Mouse (Mus musculus) stomach, postnatal 0 days (tissue): ENCODE measurements around the gene Ndufaf2. TPM values are rescaled to one million over a fixed set of nuclear protein-coding genes. Genes with fewer than 3 reads are reported as not detected.

Source experiments
- ATAC-seq: fragments of 200-750 bp; cut with Nextera tagmentation; 2 replicates; pipeline ENCODE4 v1.8.0; 2017; ENCODE audit not compliant: low FRiP score, low TSS enrichment
- DNase-seq: peaks from one replicate; pipeline ENCODE4 v3.0.0-alpha.2; 2016; ENCODE audit warnings: low spot score
- H3K27ac ChIP-seq: fragments of 300-500 bp; sonication (generic); replicated peaks from 2 replicates; pipeline ENCODE4 v1.5.1; 2014; ENCODE audit warnings: mild to moderate bottlenecking, control low read depth
- H3K27me3 ChIP-seq: fragments of 300-500 bp; sonication (generic); 2 replicates; pipeline ENCODE4 v1.6.1; 2014; ENCODE audit warnings: low read length; ENCODE audit not compliant: control insufficient read depth, insufficient read depth
- H3K36me3 ChIP-seq: fragments of 300-500 bp; sonication (generic); 2 replicates; pipeline ENCODE4 v1.6.1; 2014; ENCODE audit warnings: low read length, mixed read lengths; ENCODE audit not compliant: control insufficient read depth, insufficient read depth
- H3K4me1 ChIP-seq: fragments of 300-500 bp; sonication (generic); replicated peaks from 2 replicates; pipeline ENCODE4 v1.6.1; 2014; ENCODE audit warnings: antibody characterized with exemption; ENCODE audit not compliant: control insufficient read depth, insufficient read depth
- H3K4me2 ChIP-seq: fragments of 300-500 bp; sonication (generic); replicated peaks from 2 replicates; pipeline ENCODE4 v1.6.1; 2014; ENCODE audit warnings: low read depth, mild to moderate bottlenecking, control low read depth, moderate library complexity
- H3K4me3 ChIP-seq: fragments of 300-500 bp; sonication (generic); 2 replicates; pipeline ENCODE4 v1.5.1; 2014; ENCODE audit warnings: low read depth, low read length, control low read depth
- H3K9ac ChIP-seq: fragments of 300-500 bp; sonication (generic); 2 replicates; pipeline ENCODE4 v1.6.1; 2014; ENCODE audit warnings: mild to moderate bottlenecking, low read length, control low read depth, mixed read lengths
- H3K9me3 ChIP-seq: fragments of 300-500 bp; sonication (generic); 2 replicates; pipeline ENCODE4 v1.6.1; 2016; ENCODE audit warnings: low read length; ENCODE audit not compliant: control insufficient read depth
- CTCF ChIP-seq: IDR thresholded peaks from 2 replicates; pipeline ENCODE4 v1.5.1; 2016; ENCODE audit warnings: antibody characterized with exemption, low read depth, mild to moderate bottlenecking, moderate library complexity
- EP300 ChIP-seq: optimal IDR thresholded peaks from 2 replicates; pipeline ENCODE3; 2016; ENCODE audit warnings: antibody characterized with exemption
- WGBS: fragments of 180-500 bp; shearing (Covaris S2); extraction: QIAGEN DNeasy Blood & Tissue Kit; methylation state at CpG from one replicate; pipeline ENCODE4 v1.1.7; 2014; 5-methylcytosine and 5-hydroxymethylcytosine counted together
- polyA plus RNA-seq: library from polyadenylated mRNA; unstranded; fragments of >200 nt; fragmentation: Nextera tagmentation; extraction: Ambion mirVana; gene quantifications from 2 replicates; pipeline ENCODE4 v1.2.1, GENCODE M21; 2015

Gene Ndufaf2
- polyA plus RNA-seq, 1 experiment from 2014 or later, result 44.9 TPM

DNA sequence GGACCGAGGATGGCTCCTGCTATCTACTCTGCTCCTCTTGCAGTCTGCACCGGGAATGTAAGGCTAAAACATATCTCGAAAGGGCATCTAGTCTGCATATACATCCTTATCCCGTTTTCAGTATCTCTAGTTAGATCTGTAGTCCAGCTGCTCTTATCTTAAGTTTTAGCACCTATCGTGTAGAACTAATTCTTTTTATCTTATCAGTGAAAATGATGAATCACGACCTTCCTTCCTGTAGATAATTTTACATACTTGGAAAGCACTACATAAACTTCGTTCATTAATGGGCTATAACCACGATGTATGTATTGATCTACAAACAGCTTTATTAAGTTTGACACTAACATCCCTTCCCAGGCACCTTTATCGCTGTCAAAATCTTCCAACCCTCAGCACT is 118.5 kb downstream of the Ndufaf2 start:
- ATAC-seq, result no peak
- 0 out of 2 replicates have a peak, but pooled peaks cover 2% of the 10 kb centered on the region for H3K4me1 ChIP-seq
- no peak for TF ChIP-seq EP300
- TF ChIP-seq CTCF, result no peak
- H3K9ac ChIP-seq, result no peak overlapping the region
- no peak for DNase-seq
- no peak overlapping the region for H3K4me3 ChIP-seq
- H3K27ac ChIP-seq, result no peak overlapping the region
- H3K36me3 ChIP-seq, result no peaks in the 10 kb centered on the region
- H3K27me3 ChIP-seq, result no peaks in the 10 kb centered on the region
- 52% methylated on average over 9 of the region's 9 CpGs for WGBS
- H3K4me2 ChIP-seq, result no peak overlapping the region
- no peaks in the 10 kb centered on the region for H3K9me3 ChIP-seq

- Histone ChIP-seq H3K4me3 (no peak overlapping the region), H3K4me2 (no peak overlapping the region), H3K4me1 (0 out of 2 replicates have a peak, but pooled peaks cover 2% of the 10 kb centered on the region), H3K9ac (no peak overlapping the region), H3K9me3 (no peaks in the 10 kb centered on the region), H3K27ac (no peak overlapping the region), H3K36me3 (no peaks in the 10 kb centered on the region), H3K27me3 (no peaks in the 10 kb centered on the region)
- 64% methylated on average over 6 of the region's 6 CpGs for WGBS
- DNase-seq (no peak), ATAC-seq (no peak)
- TF ChIP-seq CTCF, result no peak
- no peak for TF ChIP-seq EP300
These were observed 119.0 kb downstream of the Ndufaf2 start for GRCm38 (mm10) chr13:108039375-108039774.

- no peak for DNase-seq
- no peak for ATAC-seq
- H3K9ac ChIP-seq, result no peak overlapping the region
These were observed 125.6 kb downstream of the Ndufaf2 start for GRCm38 (mm10) chr13:108032789-108033188.

GRCm38 (mm10) chr13:108025802-108026201 is 132.6 kb downstream of the Ndufaf2 start:
- Histone ChIP-seq H3K4me1 (no peaks in the 10 kb centered on the region), H3K36me3 (no peaks in the 10 kb centered on the region), H3K9me3 (no peaks in the 10 kb centered on the region), H3K9ac (no peak overlapping the region), H3K4me2 (no peak overlapping the region), H3K27ac (no peak overlapping the region), H3K4me3 (no peak overlapping the region), H3K27me3 (no peaks in the 10 kb centered on the region)
- TF ChIP-seq CTCF (no peak), EP300 (no peak)
- WGBS, result 60% methylated on average over 3 of the region's 3 CpGs
- DNase-seq, result no peak
- ATAC-seq, result no peak

More at GRCm38 (mm10) chr13:108032789-108033188, 125.6 kb downstream of the Ndufaf2 start:
- Histone ChIP-seq H3K4me3 (no peak overlapping the region), H3K36me3 (no peaks in the 10 kb centered on the region), H3K27me3 (no peaks in the 10 kb centered on the region), H3K9me3 (no peaks in the 10 kb centered on the region), H3K27ac (no peak overlapping the region), H3K4me2 (no peak overlapping the region), H3K4me1 (no peaks in the 10 kb centered on the region)
- TF ChIP-seq EP300, result no peak
- no peak for TF ChIP-seq CTCF
- WGBS, result 73% methylated on average over 4 of the region's 4 CpGs

DNA sequence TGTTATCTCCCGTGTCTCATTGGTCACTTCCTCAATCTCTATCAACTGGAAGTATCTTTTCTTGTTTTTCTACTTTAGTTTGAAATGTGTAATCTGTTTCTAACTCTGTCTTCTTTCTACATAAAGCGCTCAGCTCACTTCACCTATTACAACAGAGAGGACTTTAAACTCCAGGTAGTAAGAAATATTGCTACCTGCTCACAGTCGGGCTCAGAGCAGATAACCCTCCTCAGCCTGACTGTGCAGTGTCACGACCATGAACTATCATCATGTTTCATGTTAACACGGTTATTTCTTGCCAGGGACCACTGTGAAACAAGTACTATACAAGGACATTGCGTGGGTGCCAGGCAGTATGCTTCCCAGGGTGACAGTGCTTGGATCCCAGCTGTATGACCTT is 141.1 kb downstream of the Ndufaf2 start:
- no peak overlapping the region for H3K27ac ChIP-seq
- no peak overlapping the region for H3K4me2 ChIP-seq
- H3K36me3 ChIP-seq, result no peaks in the 10 kb centered on the region
- H3K27me3 ChIP-seq, result no peaks in the 10 kb centered on the region
- ATAC-seq (no peak), DNase-seq (no peak)
- H3K9me3 ChIP-seq, result no peaks in the 10 kb centered on the region
- no peak overlapping the region for H3K9ac ChIP-seq
- TF ChIP-seq CTCF (no peak), EP300 (no peak)
- WGBS, result 66% methylated on average over 6 of the region's 6 CpGs
- H3K4me1 ChIP-seq, result no peaks in the 10 kb centered on the region
- no peak overlapping the region for H3K4me3 ChIP-seq

GRCm38 (mm10) chr13:108015166-108015565 is 143.3 kb downstream of the Ndufaf2 start:
- WGBS, result 71% methylated on average over 6 of the region's 6 CpGs
- Histone ChIP-seq H3K9me3 (no peaks in the 10 kb centered on the region), H3K4me1 (no peaks in the 10 kb centered on the region), H3K4me2 (no peak overlapping the region), H3K4me3 (no peak overlapping the region), H3K36me3 (no peaks in the 10 kb centered on the region), H3K9ac (no peak overlapping the region), H3K27me3 (no peaks in the 10 kb centered on the region), H3K27ac (no peak overlapping the region)
- TF ChIP-seq EP300 (no peak), CTCF (no peak)
- no peak for ATAC-seq
- no peak for DNase-seq
